17 mouse cellular contexts compared by ENCODE assay signal in the genomic region with DNA sequence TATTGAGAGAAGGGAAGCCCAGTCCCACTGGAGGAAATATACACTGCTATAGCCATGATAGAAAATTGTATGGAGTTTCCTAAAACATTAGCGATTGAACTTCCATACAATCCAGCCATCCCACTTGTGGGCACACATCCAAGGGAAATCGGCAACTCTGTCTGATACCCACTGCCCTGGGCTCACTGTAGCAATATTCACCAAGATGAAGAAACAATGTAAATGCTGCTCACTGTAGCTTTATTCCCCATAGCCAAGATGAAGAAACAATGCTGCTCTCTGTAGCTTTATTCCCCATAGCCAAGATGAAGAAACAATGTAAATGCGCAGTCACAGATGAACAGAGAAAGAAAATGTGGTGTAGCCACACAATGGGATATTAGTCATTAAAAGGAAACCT.
"Had no signal": no experiment of that assay in that cellular context is flagged by ENCODE, and none has a peak within 500 bp of the region (broad histone marks: within the 10 kb centered on the region; RNA-seq: fewer than 3 reads in every experiment).

No protein-coding gene starts in this region.

- DNase-seq: cerebellum, adult 2 months; cerebellum, adult 8-10 months; cerebellum, adult 9-10 months; cerebellum, adult 9-11 months; cerebellum, postnatal 10 days; cerebellum, postnatal 14 days; cerebellum, postnatal 25 days; cerebellum, postnatal 36 days; embryo, embryonic 11 days; forebrain, postnatal 0 days; gastrocnemius, adult 2 months; gastrocnemius, postnatal 10 days; gastrocnemius, postnatal 14 days; gastrocnemius, postnatal 25 days; gastrocnemius, postnatal 36 days; heart, adult 18-20 months; heart, adult 2 months had no signal
